Mouse (Mus musculus) ES-Bruce4 (cell line): ENCODE measurements at regions not wholly inside any gene's neighbourhood (a gene's known extent, or its start where the extent isn't known, plus 50 kb on each side); places are given as distances from the start of the nearest gene placed in this dataset.

Source experiments
- CTCF ChIP-seq: IDR thresholded peaks from one replicate; pipeline ENCODE4 v1.8.1; 2011; ENCODE audit warnings: low read depth, low read length
- EP300 ChIP-seq: IDR thresholded peaks from 2 replicates; pipeline ENCODE4 v1.6.1; 2011; ENCODE audit warnings: low read depth, low read length; ENCODE audit not compliant: insufficient read depth
- POLR2A ChIP-seq: IDR thresholded peaks from one replicate; pipeline ENCODE4 v1.8.1; 2011; ENCODE audit warnings: low read length; ENCODE audit not compliant: insufficient read depth

DNA sequence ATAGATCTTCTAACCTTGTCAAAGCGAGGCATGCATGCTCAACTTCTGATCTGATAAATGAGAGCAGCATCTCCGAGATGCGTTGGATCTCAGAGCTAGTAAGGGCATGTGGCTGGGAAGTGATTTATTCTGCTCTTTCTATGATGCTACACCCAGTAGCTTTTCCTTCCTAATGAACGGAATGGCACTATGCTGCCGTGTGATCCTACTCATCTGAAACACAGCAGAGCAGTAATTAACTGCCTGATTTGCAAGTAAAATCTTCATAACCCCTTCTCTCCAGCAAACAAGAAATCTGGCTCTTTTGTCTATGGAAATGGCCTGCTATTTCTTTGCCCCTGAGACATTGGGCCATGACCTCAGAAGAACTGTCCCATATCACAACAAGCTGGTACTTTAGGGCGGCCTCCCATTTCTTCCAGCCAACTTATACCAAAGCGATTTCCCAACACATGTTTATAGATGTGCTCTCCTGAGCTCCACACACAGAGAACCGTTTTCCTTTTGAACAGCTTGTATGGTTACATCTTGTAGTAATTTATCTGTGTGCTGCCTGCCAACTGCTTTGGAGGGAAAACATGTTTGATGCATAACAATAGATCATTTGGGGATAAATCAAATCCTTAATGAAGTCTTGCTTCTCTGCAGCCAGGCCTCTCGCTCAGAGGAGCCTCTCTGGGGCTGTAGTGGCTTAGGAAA is 144.6 kb downstream of the Pah start:
- TF ChIP-seq EP300: no peak
- TF ChIP-seq CTCF: no peak
- TF ChIP-seq POLR2A: no peak
